Mouse (Mus musculus) E14TG2a.4 (cell line): ENCODE data around the gene Myo9b.

Experiments used
- CTCF ChIP-seq: conservative IDR thresholded peaks from 2 replicates; pipeline ENCODE4 v1.5.1; 2014; ENCODE audit warnings: low read length
- NANOG ChIP-seq: IDR thresholded peaks from 2 replicates; pipeline ENCODE4 v1.6.1; 2014; ENCODE audit warnings: borderline replicate concordance, low read length, mixed read lengths
- POU5F1 ChIP-seq: IDR thresholded peaks from 2 replicates; pipeline ENCODE4 v1.6.1; 2014; ENCODE audit warnings: low read length, borderline replicate concordance

DNA sequence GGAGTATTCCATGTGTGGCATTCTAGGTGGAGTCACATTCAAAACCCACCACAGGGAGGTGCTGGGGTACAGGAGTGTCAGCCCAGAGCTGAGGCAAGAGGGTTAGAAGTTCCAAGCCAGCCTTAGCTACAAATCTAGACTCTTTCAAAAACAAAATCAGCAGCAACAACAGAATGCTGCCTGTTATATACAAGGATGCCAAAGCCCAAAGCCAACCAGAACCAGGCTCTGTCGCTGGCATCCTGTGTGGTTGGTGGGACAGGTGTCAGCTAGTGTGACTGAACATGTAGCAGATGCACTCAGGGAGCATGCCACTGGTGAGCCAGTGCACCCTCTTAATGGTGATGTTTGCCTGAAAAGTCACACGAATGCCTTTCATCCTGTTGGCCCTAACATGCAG, 128.3 kb downstream of the Myo9b start:
- no peak for TF ChIP-seq CTCF
- no peak for TF ChIP-seq POU5F1
- no peak for TF ChIP-seq NANOG
